Mouse (Mus musculus): ENCODE measurements at regions not wholly inside any gene's neighbourhood (a gene's known extent, or its start where the extent isn't known, plus 50 kb on each side); places are given as distances from the start of the nearest gene placed in this dataset.
A peak's percentile ranks its signal among the peaks of the same experiment; 100 is the strongest.

GRCm38 (mm10) chr8:8416092-8416701 is 244.8 kb downstream of the Efnb2 start:
- intact Hi-C loops (cut with DNase I) = no loop called here
- no peak for DNase-seq

DNA sequence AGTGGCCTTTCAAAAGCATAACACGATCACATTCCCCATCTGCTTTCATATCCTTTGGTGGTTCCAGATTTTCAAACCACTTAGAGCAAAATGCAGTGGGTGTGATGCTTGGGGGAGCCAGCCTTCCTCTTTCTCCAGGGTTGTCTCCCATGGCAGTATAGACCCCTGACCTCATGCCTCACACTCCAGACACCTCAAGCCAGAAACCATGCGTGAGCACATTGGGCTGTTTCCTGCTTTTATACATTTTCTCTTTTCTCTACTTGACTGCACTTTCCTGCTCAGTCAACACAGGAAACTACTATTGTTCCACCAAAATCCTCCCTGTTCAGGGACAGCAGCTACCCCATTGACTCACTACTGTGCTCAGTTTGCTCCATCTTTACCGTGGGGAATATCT is 253.7 kb downstream of the Efnb2 start:
- DNase-seq = no peak
- intact Hi-C loops (cut with DNase I) = no loop called here

GRCm38 (mm10) chr8:8403410-8403809 is 257.6 kb downstream of the Efnb2 start:
- DNase-seq = no peak
- intact Hi-C loops (cut with DNase I) = no loop called here

GRCm38 (mm10) chr8:8392303-8392702 is 268.7 kb downstream of the Efnb2 start:
- DNase-seq = no peak
- intact Hi-C loops (cut with DNase I) = no loop called here

DNA sequence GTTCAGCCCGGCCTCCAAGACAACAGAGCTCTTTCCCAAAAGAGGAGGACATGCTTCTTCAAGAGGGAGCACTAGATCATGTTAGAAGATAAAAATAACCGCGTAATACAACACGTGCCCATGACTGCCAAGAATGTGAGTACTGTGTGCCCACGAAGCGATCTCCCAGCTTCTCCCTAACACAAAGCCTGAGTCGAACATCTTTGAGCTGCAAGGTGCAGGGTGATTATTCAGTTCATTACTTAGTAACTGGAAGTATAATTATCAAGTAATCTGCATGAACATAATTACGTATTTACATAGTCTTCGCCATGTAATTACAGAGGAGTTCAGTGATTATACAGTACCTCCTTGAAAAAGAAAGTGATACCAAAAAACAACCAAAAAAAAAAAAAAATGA is 269.7 kb downstream of the Efnb2 start:
- no peak for DNase-seq
- intact Hi-C loops (cut with DNase I) = no loop called here

DNA sequence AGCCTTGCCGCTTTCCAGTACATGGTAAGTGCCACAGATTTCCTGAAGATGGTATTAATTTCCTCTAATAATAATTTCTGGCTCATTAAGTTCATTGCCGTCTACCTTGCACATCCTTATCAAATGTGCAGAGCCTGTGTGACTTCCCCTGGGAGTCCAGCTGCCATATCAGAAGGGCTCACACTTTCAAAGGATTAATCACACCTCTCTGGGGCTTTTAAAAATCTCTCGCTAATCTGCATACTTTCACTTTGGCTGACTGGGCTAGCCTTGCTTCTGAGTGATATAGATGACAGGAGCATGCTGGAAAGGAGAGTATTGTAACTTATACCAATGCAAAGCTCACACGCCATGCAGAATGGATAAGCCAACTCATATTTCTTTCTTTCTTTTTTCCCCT is 282.8 kb downstream of the Efnb2 start:
- intact Hi-C loops (cut with DNase I) = no loop called here
- no peak for DNase-seq

DNA sequence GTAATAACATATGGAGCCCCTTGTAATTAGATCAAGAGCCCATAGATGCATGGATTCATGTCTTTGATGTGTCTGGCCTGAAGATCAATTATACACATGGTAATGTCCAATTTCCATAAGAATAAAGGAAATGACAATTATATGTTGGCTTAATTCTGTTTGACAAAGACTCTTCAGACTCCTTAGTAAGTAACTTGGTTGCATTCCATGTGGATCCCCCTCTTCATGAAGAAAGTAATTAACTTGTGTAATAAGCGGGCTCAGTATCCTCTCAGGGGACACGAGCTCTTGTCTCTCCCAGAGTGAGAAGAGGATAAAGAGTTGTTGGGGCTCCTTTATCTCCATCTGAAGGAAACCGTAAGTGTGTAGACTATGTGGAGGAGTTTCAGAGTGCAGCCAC is 284.3 kb downstream of the Efnb2 start:
- DNase-seq = no peak
- intact Hi-C loops (cut with DNase I) = no loop called here

GRCm38 (mm10) chr8:8376379-8376778 is 284.7 kb downstream of the Efnb2 start:
- intact Hi-C loops (cut with DNase I) = no loop called here
- no peak for DNase-seq

DNA sequence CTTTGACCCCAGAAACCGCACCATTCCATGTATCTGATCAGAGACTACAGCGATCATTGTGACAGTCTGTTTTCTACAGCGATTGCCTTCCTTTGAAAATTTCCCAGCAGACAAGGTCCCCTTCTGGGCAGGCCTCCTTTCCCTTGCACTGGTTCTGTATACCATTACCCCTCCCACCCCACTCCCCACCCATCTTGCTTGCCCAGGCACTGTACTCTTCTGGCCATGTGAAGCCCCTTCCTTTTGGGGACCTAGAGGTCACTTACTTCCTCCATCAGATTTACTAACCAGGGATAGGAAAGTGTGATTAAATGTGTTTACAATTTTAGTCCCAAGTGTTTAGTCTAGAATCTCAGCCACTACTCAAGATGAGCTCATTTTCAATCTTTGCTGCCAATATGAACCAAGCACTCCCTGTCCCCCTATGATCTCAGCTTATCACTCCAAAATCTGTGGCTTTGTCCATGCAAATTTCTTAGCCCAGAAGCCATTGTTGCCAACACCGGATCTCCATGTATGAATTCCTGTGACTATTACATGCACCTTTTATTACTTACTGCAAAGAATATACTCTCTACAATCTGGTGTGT is 293.7 kb downstream of the Efnb2 start:
- DNase-seq = no peak
- intact Hi-C loops (cut with DNase I) = no loop called here

DNA sequence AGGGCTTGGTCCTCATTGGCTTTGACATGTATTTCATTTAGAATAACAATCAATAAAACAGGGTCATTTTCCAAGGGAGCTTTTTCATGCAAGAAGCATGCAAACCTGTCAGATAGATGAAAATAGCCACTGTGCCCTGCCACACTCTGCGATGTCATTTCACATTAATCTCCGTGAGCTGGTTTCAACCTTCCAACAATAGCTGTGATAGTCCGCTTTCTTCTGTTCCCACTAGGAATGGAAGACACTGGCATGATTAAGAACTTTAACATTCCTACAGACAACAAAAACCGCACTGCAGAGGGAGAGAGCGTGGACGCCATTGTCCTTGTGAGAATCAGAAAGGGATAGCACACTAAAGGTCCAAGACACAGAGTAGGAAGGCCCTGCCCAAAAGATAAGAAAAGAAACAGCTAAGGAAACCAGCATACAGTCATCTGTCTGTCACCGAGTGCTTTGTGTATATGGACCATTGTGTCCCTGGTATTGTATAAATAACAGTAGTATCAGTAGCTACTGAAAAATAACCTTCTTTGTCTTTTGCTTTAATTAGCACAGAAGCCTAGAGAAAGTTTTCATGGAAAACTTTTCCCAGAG is 299.0 kb downstream of the Efnb2 start:
- no peak for DNase-seq
- intact Hi-C loops (cut with DNase I) = no loop called here

- no peak for DNase-seq
Observed at GRCm38 (mm10) chr8:8360586-8360985, 300.5 kb downstream of the Efnb2 start.

GRCm38 (mm10) chr8:8354977-8355376 is 306.1 kb downstream of the Efnb2 start:
- intact Hi-C loops (cut with DNase I) = no loop called here

More at GRCm38 (mm10) chr8:8360586-8360985, 300.5 kb downstream of the Efnb2 start:
- intact Hi-C loops (cut with DNase I) = no loop called here

DNA sequence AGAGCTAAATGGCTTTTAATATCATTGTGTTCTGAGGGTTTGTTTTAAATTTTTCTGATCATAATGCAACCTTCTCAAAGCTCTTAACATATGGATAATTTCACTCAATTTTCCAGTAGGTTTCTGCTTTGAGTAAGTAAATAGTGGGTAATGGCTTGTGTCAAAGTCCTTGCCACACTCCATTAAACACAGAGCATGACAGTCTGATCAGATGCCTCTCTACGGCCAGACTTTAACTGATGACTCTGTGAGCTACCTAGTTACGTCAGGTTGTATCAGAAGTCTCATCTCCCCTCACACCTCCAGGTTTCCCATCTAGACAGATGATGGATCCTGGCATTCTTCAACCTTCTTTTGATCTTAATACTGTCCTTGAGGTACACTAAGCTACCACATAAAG is 316.4 kb downstream of the Efnb2 start:
- no peak for DNase-seq
- intact Hi-C loops (cut with DNase I) = no loop called here

More at GRCm38 (mm10) chr8:8354977-8355376, 306.1 kb downstream of the Efnb2 start:
- no peak for DNase-seq

- intact Hi-C loops (cut with DNase I) = no loop called here
- DNase-seq = no peak
Observed at GRCm38 (mm10) chr8:8335256-8335972, 325.6 kb downstream of the Efnb2 start.

- DNase-seq = peak in 1 of 2 experiments; percentile 34
- intact Hi-C loops (cut with DNase I) = no loop called here
Observed at GRCm38 (mm10) chr8:8334515-8334914, 326.5 kb downstream of the Efnb2 start.

DNA sequence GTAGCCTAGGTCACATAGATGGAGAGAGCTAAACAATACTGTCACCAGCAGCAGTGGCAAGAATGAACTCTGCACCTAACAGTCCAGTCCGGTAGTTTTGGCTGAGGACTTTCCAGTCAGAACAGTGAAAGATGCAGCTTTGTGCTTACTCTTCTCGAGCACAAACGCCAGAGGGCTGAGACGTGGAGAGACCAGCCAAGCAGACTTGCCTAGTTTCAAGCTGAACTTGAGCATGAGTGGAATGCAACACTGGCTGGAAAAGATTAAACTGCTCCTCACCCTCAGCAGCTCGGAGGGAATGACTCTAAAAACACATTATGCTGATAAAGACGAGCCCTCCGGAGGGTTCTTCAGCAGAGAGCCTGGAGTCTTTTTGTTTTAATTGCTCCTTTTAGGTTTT is 329.8 kb downstream of the Efnb2 start:
- DNase-seq = no peak
- intact Hi-C loops (cut with DNase I) = no loop called here

GRCm38 (mm10) chr8:8328010-8328666 is 332.9 kb downstream of the Efnb2 start:
- DNase-seq = no peak
- intact Hi-C loops (cut with DNase I) = no loop called here

GRCm38 (mm10) chr8:8326066-8326834 is 334.8 kb downstream of the Efnb2 start:
- intact Hi-C loops (cut with DNase I) = no loop called here
- no peak for DNase-seq

DNA sequence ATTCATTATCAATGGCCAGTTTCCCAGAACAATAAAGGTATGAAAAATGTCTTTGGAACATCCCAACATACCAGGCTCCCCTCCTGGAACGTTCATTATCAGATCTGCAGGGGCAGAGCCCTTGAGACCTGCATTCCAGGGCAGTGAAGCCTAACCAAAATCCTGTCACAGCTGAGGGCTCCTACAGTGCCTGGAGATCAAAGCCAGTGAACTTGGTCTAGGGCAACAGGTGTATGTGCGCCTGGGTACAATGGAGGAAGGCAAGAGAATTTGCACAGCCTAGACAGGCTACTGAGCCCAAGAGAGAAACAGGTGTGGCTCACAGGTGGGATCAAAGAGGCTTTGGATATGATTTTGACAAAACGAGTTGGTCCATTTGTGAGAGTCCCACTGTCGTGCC is 335.6 kb downstream of the Efnb2 start:
- intact Hi-C loops (cut with DNase I) = no loop called here
- DNase-seq = no peak

DNA sequence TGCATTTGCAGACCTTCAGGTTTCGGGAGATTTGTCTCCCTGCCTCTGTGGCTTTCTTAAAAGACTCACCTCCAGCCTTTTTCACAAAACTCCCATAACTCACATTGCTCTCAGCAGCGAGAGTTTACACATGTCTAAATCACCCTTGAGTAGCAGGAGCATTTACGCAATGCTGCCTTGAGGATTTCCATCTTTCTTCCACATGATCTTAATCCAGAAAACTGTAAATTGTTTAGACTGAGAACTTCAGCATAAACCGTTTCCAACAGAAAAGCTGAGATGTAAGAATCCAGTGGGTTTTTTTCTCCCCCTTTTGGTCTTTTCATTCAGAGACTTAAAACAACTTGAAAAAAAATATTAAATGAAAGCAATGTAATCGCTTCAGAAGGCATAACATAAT is 336.5 kb downstream of the Efnb2 start:
- intact Hi-C loops (cut with DNase I) = no loop called here
- no peak for DNase-seq

Data from gastrocnemius, postnatal 36 days (tissue).